Mouse (Mus musculus): ENCODE measurements around the gene Cabcoco1.

DNA sequence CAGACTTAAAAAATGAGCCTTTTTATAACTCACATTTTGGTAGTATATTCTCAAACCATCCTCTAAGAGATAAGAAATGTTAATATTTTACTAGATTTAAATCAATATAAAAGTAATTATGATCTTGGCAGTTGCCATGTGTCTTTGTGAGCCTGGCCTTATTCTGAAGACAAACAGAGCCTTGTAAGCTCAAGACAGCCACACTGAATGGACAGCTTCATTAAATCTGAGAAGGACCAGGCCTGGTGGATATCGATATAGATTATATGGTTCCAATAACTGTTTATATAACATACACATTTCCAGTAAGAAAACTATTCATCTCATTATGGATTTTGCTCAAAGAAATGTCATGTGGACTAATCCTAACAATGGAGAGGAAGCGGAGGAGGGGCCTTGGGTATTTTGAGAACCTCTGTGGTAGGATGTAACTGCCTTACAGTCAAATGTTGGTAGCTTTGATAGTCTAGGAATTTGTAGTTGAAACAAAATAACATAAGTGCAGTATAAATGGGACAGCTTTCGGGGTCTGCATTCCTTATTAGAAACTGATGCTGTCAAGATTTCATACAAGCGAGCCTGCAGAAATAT, 75.9 kb downstream of the Cabcoco1 start:
- TF ChIP-seq POLR2AphosphoS5 (IDR thresholded peaks at IDR 0.05; ENCODE audit: insufficient replicate concordance, low read depth, low read length) (no peak), CTCF (IDR thresholded peaks at IDR 0.05; ENCODE audit: low read depth, low read length) (no peak), GATA1 (IDR thresholded peaks at IDR 0.05; ENCODE audit: borderline replicate concordance, low read length) (no peak), TAL1 (conservative IDR thresholded peaks at IDR 0.05; ENCODE audit: low read depth, low read length) (no peak), GATA2 (IDR thresholded peaks at IDR 0.05; ENCODE audit: borderline replicate concordance, low read depth, low read length) (no peak)

All from G1E (cell line).